Mouse (Mus musculus) cerebellum, adult 9-11 months (tissue): ENCODE data around the gene Heg1.

Experiments used
- DNase-seq: peaks from one replicate; pipeline ENCODE4 v3.0.0; 2022

The Heg1 gene

GRCm38 (mm10) chr16:33708585-33709397 lies 24.6 kb downstream of the Heg1 start:
- DNase-seq = no peak

- DNase-seq = no peak
Observed at GRCm38 (mm10) chr16:33714271-33714670, 30.1 kb downstream of the Heg1 start.

- no peak for DNase-seq
Observed at GRCm38 (mm10) chr16:33723241-33723640, 39.1 kb downstream of the Heg1 start.

GRCm38 (mm10) chr16:33723983-33724382 lies 39.8 kb downstream of the Heg1 start:
- DNase-seq = no peak

- DNase-seq = no peak
Observed at GRCm38 (mm10) chr16:33726261-33726660, 42.1 kb downstream of the Heg1 start.

GRCm38 (mm10) chr16:33726892-33727291 lies 42.7 kb downstream of the Heg1 start:
- no peak for DNase-seq

- DNase-seq = no peak
Observed at GRCm38 (mm10) chr16:33728427-33728826, 44.3 kb downstream of the Heg1 start.

GRCm38 (mm10) chr16:33731291-33731690 lies 47.1 kb downstream of the Heg1 start:
- no peak for DNase-seq

GRCm38 (mm10) chr16:33732237-33732749 lies 48.1 kb downstream of the Heg1 start:
- no peak for DNase-seq

- peak; percentile 52 for DNase-seq
Observed at GRCm38 (mm10) chr16:33732846-33733580, 48.8 kb downstream of the Heg1 start.

- peak; percentile 56 for DNase-seq
Observed at GRCm38 (mm10) chr16:33733864-33734263, 49.7 kb downstream of the Heg1 start.

- peak; percentile 45 for DNase-seq
Observed at GRCm38 (mm10) chr16:33734545-33734944, 50.4 kb downstream of the Heg1 start.

GRCm38 (mm10) chr16:33735238-33735637 lies 51.1 kb downstream of the Heg1 start:
- DNase-seq = no peak

- peak; percentile 63 for DNase-seq
Observed at GRCm38 (mm10) chr16:33735791-33736190, 51.6 kb downstream of the Heg1 start.

GRCm38 (mm10) chr16:33736746-33737145 lies 52.6 kb downstream of the Heg1 start:
- DNase-seq = no peak

- no peak for DNase-seq
Observed at GRCm38 (mm10) chr16:33738949-33739719, 55.0 kb downstream of the Heg1 start.

GRCm38 (mm10) chr16:33739802-33740201 lies 55.6 kb downstream of the Heg1 start:
- peak; percentile 92 for DNase-seq

- peak; percentile 48 for DNase-seq
Observed at GRCm38 (mm10) chr16:33740416-33740815, 56.2 kb downstream of the Heg1 start.

GRCm38 (mm10) chr16:33741795-33742194 lies 57.6 kb downstream of the Heg1 start:
- peak; percentile 24 for DNase-seq

- peak; percentile 31 for DNase-seq
Observed at GRCm38 (mm10) chr16:33742233-33742632, 58.1 kb downstream of the Heg1 start.

- DNase-seq = peak; percentile 72
Observed at GRCm38 (mm10) chr16:33744622-33745419, 60.7 kb downstream of the Heg1 start.

- no peak for DNase-seq
Observed at GRCm38 (mm10) chr16:33745457-33745856, 61.3 kb downstream of the Heg1 start.
